Mouse (Mus musculus) heart, embryonic 14.5 days (tissue): ENCODE results near the gene Ttll9. TPM values are rescaled to one million over a fixed set of nuclear protein-coding genes. Genes with fewer than 3 reads are reported as not detected.

Experiments used
- ATAC-seq: fragments of 200-750 bp; cut with Nextera tagmentation; 2 replicates; pipeline ENCODE4 v1.8.0; 2017; ENCODE audit warnings: low read depth, moderate TSS enrichment; ENCODE audit not compliant: insufficient number of reproducible peaks, insufficient read depth, low FRiP score
- H3K27ac ChIP-seq, 2 experiments: fragments of 200-500 bp in 1 of 2; fragments of 300-500 bp in 1 of 2; sonication (generic) in 1 of 2; replicated peaks in 1 of 2; 2 replicates each; pipeline ENCODE4 v1.5.1; 2012 to 2014; ENCODE audit warnings: low read depth in 2 of 2, low read length in 2 of 2, control low read depth in 1 of 2, mild to moderate bottlenecking in 1 of 2, mixed read lengths in 1 of 2; ENCODE audit not compliant: control insufficient read depth in 1 of 2, insufficient read depth in 1 of 2
- H3K27me3 ChIP-seq: fragments of 300-500 bp; sonication (generic); 2 replicates; pipeline ENCODE4 v1.6.1; 2014; ENCODE audit warnings: mild to moderate bottlenecking, low read length, control low read depth; ENCODE audit not compliant: control insufficient read depth, insufficient read depth
- H3K36me3 ChIP-seq: fragments of 300-500 bp; sonication (generic); 2 replicates; pipeline ENCODE4 v1.6.1; 2014; ENCODE audit warnings: mild to moderate bottlenecking, control low read depth, low read length, mixed read lengths; ENCODE audit not compliant: control insufficient read depth, insufficient read depth
- H3K4me1 ChIP-seq, 2 experiments: fragments of 200-500 bp in 1 of 2; fragments of 300-500 bp in 1 of 2; sonication (generic) in 1 of 2; 2 replicates each; pipeline ENCODE4 v1.6.1; 2012 to 2014; ENCODE audit warnings: low read length in 2 of 2, control low read depth in 1 of 2, mixed read lengths in 1 of 2; ENCODE audit not compliant: control insufficient read depth in 2 of 2, insufficient read depth in 2 of 2
- H3K4me2 ChIP-seq: fragments of 300-500 bp; sonication (generic); 2 replicates; pipeline ENCODE4 v1.6.1; 2014; ENCODE audit warnings: mild to moderate bottlenecking, low read length
- H3K4me3 ChIP-seq, 2 experiments: fragments of 200-500 bp in 1 of 2; fragments of 300-500 bp in 1 of 2; sonication (generic) in 1 of 2; 2 replicates each; pipeline ENCODE4 v1.5.1; 2012 to 2014; ENCODE audit warnings: low read length in 2 of 2, mild to moderate bottlenecking in 2 of 2, control low read depth in 1 of 2, low read depth in 1 of 2, moderate library complexity in 1 of 2; ENCODE audit not compliant: control insufficient read depth in 1 of 2, insufficient read depth in 1 of 2
- H3K9ac ChIP-seq: fragments of 300-500 bp; sonication (generic); 2 replicates; pipeline ENCODE4 v1.6.1; 2014; ENCODE audit warnings: mild to moderate bottlenecking, low read length
- H3K9me3 ChIP-seq: fragments of 300-500 bp; sonication (generic); 2 replicates; pipeline ENCODE4 v1.6.1; 2016; ENCODE audit warnings: low read length, control low read depth; ENCODE audit not compliant: control insufficient read depth
- WGBS: fragments of 180-500 bp; shearing (Covaris S2); extraction: QIAGEN DNeasy Blood & Tissue Kit; methylation state at CpG from one replicate; pipeline ENCODE4 v1.1.7; 2014; 5-methylcytosine and 5-hydroxymethylcytosine counted together
- polyA plus RNA-seq: library from polyadenylated mRNA; unstranded; fragments of >200 nt; fragmentation: Nextera tagmentation; extraction: Ambion mirVana; gene quantifications from 2 replicates; pipeline ENCODE4 v1.2.1, GENCODE M21; 2014

The Ttll9 gene
- polyA plus RNA-seq, 1 experiment from 2014 or later = 0.30 TPM

DNA sequence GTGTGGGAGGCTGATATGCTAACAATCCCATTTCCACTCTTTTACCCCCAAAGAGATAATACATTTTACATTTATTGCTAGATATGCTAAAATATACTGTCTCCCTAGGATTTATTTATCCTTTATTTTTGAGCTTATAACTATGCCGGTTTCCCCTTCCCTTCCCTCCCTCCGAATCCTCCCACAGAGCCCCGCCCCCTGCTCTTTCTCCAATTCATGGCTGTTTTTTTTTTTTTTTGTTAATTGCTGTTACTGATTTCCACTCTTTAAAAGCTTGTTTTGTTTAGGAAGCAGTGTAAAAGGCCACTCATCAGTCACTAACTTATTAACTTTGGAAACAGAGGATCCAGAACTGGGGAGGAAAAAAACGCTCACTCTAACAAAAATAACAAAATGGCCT is 34.8 kb downstream of the Ttll9 start:
- Histone ChIP-seq H3K27ac (no peak overlapping the region), H3K4me1 (no peaks in the 10 kb centered on the region), H3K36me3 (no peaks in the 10 kb centered on the region), H3K9ac (no peak overlapping the region), H3K4me2 (no peak overlapping the region), H3K4me3 (no peak overlapping the region), H3K27me3 (no peaks in the 10 kb centered on the region), H3K9me3 (no peaks in the 10 kb centered on the region)
- no peak for ATAC-seq
- WGBS = 64% methylated on average over 4 of the region's 4 CpGs

DNA sequence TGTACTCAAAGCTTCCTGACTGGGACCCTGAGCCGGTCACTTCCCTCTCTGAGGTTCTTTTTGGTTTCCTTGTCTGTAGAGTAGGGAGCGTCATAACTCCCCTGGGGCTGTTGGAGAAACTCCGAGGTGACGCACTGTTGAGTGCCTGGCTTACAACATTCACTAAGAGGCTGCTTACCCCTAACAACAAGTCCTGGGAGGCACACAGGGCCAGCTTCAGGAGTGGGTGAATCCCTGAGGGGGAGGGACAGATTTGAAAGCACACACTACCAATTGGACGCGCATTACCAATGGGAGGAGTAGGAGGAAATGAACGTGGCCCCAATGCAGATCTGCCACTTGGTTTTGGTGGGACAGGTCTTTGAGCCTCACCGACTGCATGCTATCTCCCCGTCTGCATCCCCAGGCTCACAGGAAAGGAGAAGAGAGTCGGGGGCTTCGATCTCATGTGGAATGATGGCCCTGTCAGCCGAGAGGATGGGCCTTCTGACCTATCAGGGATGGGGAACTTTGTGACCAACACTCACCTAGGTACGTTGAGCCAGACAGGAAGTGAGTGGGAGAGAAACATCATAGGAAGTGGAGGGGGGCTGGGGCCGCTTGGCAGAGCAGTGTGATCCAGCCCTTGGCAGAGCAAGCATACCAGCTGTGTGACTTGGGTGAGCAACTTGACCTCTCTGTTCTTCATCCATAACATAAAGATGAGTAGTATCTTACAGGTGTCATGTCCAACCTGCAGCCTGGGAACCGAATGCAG is 40.4 kb downstream of the Ttll9 start:
- H3K4me2 ChIP-seq = no peak overlapping the region
- peaks cover 7% of the 10 kb centered on the region for H3K36me3 ChIP-seq
- no peak overlapping the region for H3K9ac ChIP-seq
- no peaks in the 10 kb centered on the region for H3K4me1 ChIP-seq
- no peaks in the 10 kb centered on the region for H3K9me3 ChIP-seq
- no peaks in the 10 kb centered on the region for H3K27me3 ChIP-seq
- H3K4me3 ChIP-seq = no peak overlapping the region
- WGBS = 76% methylated on average over 15 of the region's 15 CpGs
- H3K27ac ChIP-seq = no peak overlapping the region
- ATAC-seq = no peak

DNA sequence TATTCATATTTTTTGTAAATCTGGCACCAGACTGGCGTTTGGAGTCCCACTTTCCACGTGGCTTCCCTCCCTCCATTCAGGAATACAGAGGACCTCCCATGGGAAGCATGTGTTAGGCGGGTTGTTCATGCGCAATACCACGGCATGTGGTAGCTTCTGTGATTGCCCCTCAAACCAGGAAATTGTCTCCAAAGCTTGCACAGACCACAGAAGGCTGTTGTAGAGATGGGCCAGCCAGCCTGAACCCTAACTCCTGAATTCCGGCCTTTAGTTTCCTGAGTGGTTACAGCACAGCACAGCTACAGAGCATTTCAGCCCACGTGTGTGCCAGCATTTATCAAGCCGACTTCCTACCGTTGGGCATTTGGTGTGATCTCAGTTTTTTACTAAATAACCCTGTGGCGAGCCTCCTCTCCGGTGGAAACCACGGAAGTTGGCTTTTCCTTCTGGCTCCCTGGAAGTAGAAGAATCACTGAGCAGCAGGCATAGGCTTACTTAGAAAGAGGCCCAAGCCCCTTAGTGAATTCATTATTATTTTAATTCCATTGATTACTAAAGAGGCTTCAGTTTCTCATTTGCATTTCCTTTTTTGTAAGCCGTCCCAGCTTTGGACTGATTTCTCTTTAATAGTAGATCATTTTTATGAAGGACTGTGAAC is 41.5 kb downstream of the Ttll9 start:
- Histone ChIP-seq H3K9ac (no peak overlapping the region), H3K4me2 (no peak overlapping the region), H3K36me3 (peaks cover 19% of the 10 kb centered on the region), H3K9me3 (no peaks in the 10 kb centered on the region), H3K27ac (no peak overlapping the region), H3K27me3 (no peaks in the 10 kb centered on the region), H3K4me1 (no peaks in the 10 kb centered on the region), H3K4me3 (no peak overlapping the region)
- ATAC-seq = no peak
- WGBS = 64% methylated on average over 13 of the region's 13 CpGs

DNA sequence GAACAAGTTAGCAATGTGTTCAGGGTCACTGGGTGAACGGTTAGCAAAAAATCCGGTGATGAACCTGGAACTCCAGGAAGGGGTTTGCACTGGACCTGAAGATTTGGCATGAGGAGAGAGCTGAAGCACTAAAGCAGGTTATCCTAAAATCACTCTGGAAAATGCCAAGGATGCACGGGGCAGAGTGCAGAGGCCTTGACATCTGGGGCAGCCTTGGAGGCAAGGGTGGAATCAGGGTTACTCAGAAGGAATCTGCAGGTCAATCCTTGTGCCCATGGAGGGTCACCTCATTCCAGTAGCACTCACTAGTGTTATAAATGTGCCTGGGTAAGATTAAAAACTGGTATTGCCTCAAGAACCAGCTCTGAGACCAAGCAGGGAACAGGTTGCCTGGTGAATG is 43.7 kb downstream of the Ttll9 start:
- Histone ChIP-seq H3K9ac (no peak overlapping the region), H3K9me3 (no peaks in the 10 kb centered on the region), H3K4me1 (no peaks in the 10 kb centered on the region), H3K4me2 (no peak overlapping the region), H3K4me3 (no peak overlapping the region), H3K27ac (no peak overlapping the region), H3K36me3 (peaks cover 40% of the 10 kb centered on the region), H3K27me3 (no peaks in the 10 kb centered on the region)
- no peak for ATAC-seq
- WGBS = 78% methylated on average over 3 of the region's 3 CpGs

DNA sequence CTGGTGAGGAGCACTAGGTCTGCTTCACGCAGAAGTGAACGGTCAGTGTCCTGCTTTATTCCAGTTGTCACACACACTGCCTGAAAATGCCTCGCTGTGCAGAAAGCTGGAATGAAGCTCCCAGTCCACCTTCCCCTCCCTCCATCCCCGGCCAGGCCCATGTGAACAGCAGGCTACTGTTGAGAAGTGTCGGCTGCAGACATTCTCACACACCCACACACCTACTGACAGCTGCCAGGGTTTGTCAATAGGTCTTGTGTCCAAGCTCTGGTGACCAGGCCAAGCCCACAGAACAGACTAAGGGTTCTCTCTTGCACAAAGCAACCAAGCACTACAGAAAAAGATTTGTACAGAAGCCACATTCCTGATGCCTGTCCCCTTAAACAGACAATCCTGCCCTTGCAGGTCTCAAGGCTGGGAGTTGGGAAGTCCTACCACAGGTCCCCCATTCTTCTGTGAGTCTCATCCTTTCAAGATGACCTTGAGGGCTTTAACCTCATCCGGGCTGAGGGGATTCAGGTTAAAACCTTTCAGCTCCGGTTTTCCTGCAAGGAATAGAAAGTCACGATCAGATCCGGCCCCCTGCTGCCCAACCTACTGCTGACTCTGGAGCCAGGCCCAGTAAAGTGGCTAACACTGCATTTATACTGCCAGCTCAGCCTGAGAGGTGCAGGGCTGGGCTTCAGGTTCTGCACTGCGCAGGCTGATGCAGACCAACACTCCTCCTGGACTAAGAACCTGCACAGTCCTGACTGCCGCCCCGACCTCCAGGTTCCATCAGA is 47.1 kb downstream of the Ttll9 start:
- Histone ChIP-seq H3K9ac (no peak overlapping the region), H3K27me3 (no peaks in the 10 kb centered on the region), H3K4me1 (peaks cover 0 to 6% of the 10 kb centered on the region in 2 experiments; a peak in 3 of 4 replicates), H3K4me2 (no peak overlapping the region), H3K9me3 (no peaks in the 10 kb centered on the region), H3K27ac (no peak overlapping the region), H3K4me3 (no peak overlapping the region), H3K36me3 (peaks cover 71% of the 10 kb centered on the region)
- 81% methylated on average over 12 of the region's 12 CpGs for WGBS
- no peak for ATAC-seq

DNA sequence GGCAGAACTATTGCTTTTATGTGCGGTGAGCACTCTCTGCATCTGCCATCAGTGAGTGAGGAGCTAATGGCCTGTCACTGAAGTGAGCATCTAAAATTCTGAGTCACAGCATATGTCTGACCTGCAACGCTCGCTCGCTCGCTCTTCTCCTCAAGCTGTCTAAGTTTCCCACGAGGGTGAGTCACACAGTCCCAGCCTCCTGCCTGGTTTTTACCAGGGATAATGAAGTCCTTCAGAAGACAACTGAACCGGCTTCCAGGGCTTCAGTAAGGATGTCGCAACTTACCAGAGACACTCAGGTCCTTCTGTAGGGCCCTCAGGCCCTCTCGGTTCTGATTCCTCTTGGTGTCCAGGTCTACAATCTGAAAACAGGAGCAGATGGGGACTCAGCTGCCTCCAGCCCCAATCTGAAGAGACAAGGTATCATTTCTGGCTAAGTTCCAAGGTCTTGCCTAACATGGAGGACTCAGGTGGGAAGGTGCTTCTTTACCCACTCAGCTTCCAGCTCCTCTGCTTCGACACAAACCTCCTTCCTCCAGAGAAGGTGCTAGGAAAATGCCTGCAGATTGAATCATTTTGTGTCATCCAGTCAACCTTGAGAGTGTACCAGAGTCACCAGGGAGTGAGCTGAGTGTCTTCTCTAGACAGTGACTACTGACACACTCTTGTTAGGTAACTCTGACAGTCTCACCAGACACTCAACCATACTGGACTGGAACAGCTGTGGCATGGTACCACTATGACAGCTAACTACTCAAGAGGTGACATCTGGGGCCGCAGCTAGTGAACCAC is 51.6 kb downstream of the Ttll9 start:
- ATAC-seq = no peak
- Histone ChIP-seq H3K27ac (no peak overlapping the region), H3K27me3 (peaks cover 12% of the 10 kb centered on the region), H3K4me3 (peak overlapping the region in 1 of 2 experiments; percentile 83; a peak in 3 of 4 replicates), H3K9me3 (no peaks in the 10 kb centered on the region), H3K4me1 (peaks cover 2 to 10% of the 10 kb centered on the region in 2 experiments; a peak in 3 of 4 replicates), H3K4me2 (peak overlapping the region; percentile 90), H3K9ac (peak overlapping the region; percentile 90), H3K36me3 (peaks cover 52% of the 10 kb centered on the region)
- WGBS = 83% methylated on average over 11 of the region's 11 CpGs
